Mouse (Mus musculus): ENCODE measurements around the gene Matn3.

Gene Matn3

DNA sequence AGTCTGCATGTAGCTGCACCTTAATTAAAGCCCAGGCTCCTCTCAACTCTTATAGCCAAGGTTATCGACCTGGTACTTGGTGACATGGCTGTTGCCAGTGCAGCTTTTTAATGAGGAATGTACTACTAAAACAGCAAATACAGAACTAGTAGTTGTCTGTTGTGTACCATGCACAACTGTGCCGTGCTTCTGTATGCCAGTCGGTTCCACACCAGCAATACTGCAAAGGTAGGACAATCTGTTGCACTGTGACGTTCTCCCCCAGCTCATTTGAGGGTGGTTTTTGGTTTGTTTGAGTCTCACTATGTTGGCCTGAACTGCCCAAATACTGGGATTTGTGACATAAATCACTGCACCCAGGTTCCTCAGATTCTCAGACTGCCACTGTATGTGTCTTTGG is 8.2 kb upstream of the Matn3 start:
- no peak for DNase-seq

DNA sequence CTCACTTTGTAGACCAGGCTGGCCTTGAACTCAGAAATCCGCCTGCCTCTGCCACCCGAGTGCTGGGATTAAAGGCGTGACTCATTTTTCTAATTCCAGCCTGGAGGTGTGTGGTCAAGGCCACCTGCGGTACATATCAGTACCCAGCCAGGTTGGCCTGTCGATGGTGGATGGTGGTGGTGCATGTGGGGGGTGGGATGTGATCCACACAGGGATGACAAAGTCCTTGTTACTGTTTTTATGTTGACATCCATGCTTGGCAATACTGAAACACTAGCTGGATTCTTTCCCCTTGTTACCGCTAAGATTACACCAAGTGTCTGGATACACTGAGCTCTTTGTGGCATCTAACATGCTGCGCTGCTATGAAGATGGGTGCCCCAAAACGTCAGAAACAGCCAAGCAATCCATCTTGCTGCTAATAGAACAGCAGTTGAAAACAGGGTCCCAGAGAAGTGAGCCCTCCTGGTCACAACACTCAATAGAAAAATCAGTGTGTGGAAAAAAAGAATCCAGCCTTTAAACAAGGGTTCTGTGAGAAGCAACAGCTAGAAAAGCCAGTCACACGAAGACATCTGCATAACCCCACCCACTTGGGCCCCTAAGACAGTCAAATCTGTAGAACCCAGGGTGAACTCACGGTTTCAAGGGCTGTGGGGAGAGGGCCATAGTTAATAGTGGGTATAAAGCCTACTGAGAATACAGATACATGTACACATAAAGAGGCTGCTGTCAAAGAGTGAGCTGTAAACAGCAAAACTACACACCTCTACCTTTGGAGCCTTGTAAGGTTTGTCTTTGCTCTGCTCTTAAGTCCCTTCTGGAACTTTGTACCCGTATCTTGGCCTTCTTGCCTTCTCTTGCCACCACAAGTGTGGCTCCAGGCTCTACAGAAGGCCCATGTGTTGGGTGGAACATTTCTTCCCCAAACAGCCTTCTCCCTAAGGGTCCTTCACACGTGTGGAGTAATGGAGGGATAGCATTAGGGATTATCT is 7.4 kb upstream of the Matn3 start:
- no peak for DNase-seq

DNA sequence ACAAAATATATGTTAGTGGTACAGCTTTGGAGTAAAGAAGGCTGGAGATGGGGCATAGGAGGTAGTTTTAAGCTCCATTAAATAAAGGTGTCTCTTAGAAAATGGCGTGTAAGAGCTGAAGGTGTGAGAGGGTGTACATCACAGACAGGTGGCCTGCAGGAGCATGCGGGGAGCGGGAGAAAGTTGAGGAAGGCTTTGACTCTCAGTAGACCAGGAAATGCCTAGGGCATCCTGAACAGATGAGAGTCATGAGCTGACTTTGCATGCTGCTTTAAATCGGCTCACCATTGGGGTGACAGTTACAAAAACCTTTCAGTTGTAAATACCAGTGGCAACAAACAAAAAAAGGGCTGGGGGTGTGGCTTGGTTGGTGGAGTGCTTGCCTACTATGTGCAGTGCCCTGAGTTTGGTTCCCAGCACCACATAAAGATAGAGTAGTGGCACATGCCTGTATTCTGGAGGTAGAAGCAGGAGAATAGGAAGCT is 6.6 kb upstream of the Matn3 start:
- no peak for DNase-seq

DNA sequence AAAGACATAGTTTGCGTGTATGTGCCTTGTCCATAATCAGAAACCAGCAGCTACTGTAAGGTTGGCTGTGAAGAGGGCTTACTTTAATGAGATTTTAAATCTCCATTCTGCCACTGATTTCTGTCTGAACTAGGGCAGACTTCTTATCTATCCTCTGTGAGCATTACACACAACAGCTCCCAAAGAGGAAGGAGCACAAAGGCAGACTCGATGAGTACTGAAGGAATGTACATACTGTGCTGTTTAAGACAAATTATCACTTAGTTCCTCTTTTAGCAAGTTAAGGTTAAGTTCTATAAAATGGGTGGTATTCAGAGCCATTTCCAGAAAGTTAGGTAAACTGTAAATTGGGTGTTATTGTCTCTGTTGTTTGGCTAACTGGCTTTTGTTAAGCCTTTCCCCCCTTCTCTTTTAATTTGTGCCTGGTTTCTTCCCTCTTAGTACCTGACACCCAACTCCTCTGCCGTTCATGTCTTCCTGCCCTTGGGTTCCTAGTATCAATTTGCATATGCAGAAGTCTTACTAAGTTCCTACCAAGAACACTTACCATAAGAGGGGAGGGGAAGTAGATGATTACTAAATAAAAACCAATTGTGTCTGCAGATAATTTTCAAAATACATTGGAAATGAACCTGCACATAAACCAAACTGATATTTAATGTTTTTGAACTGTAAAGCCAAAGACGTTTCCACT is 5.9 kb upstream of the Matn3 start:
- no peak for DNase-seq

DNA sequence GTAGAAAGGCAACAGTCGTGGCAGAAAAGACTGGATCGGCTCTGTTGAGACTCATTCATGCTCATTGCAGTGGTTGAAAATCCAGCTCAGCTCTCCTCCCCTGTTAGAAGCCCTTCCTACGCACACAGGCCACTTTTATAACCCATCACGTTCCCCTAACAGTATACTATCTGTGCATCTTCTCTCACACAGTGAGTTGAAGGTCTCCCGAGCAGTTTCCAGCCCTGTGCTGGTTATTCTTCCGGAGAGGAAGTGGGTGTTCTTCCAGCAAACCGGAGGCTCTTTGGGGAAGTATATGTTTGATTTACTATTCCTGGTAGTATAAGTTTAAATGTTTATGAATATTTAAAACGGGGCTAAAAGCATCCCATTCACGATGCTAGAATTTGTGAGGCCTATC is 566 bp upstream of the Matn3 start:
- DNase-seq = no peak

DNA sequence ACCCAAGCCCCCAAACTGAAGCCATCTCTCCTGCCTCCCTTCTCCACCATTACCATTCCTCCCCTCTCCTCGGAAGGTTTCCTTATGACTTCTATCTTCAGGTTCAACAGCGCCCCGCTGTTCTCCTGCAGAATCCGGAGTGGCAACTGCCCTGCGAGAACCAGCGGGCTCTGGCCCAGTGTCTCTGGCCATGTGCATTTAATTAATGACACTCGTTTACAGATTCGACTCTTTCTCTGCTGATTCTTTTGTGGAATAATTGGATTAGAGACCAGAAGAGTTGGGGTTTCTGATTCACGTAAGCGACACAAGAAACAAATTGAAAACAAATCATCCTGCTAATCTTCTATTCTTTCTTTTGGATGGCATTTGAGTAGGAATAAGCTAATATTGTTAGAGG is 5.4 kb downstream of the Matn3 start:
- no peak for DNase-seq

DNA sequence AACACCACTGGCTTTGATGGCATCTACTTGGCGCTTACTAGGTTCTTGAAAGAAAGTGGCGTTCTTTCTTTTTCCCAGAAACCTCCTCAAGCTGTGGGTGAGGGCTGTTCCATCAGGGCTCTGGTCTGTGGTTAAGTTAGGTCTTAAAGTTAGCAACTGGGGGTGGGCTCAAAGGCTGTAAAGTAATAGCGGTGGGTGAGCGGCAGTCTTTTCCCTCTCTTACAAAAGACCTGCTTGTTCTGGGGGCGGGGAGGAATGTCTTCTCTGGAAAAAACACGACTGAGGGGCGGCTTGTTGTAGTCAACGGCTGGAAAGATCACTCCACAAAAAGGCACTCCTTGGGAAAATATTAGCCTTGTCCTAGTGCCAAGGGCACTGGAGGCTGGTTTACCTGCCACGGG is 6.4 kb downstream of the Matn3 start:
- DNase-seq = no peak

DNA sequence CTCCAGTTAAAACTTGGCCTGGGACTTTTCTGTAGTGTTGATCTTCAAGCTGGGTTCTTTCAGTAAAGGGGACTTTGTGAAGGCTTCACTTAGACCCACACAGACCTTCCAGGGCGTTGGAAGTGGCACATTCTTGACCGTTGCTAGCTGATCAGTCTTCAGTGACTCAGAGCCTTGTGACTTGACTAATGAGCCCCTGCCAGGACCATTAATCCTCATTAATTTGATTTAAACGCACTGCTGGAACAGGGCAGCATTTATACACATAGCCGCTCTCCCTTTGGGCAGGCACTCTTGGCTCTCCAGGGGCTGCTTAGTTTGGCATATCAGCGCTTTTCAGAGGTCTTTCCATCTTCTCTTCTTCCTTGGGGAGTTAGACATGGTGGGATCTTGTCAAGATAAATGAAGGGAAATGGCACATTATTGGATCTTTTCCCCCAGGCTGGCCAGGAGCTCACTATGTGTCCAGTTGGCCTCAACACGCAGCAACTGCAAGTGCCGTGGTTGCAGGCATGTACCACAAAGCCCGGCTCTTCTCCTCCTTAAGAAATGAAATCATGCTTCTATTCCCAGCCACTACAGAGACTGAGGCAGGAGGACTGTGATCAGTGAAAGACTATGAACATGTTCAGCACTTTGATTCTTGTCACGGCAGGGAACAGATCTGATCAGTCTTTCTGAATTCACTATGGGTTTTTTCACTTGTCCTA is 14.0 kb downstream of the Matn3 start:
- DNase-seq = no peak

DNA sequence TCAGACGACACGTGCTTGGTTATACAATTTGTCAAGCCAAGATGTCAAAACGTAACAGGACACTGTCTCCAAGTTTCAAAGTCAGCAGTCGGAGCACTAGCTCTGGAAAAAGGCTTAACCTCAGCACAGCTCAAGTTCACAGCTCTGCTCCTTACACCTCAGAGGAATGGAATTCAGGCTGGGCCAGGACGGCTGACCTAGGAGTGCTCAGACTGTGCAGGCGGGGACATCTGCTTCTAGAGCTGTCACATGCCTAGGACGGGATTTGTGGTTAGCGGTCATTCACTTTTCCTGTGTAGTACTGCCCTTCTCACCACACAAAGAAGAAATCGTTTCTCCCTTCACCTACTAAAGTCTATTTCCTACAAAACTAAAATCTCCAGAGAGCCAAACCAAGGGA is 22.1 kb downstream of the Matn3 start:
- no peak for DNase-seq

DNA sequence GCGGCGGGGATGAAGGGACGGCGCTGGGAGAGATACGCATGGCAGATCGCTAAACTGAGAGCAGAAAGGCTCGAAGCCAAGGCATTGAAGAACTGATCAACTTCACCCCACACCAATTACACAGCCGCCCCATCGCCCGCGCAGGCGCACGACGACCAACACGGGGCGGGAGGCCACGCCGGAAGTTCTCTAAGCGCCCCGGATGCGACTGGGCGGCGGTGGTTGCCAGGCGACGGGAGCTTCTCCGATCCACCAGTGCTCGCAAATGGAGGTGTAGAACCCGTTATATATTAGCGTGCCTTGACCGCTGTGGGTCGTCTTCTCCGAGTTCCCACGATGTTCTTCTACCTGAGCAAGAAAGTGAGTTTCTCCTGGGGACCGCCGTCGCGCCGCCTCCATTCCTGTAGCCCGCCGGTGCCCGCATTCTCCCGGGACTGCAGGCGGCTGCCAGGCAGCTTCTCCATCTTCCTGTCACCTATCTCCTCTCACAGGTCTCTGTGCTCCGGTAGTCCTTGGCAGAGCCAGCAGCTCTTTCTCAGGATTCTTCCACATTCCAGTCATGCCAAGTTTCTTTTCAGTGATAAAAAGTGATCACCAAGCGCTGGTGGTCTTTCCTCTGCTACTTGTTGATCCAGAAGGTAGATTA is 26.2 kb downstream of the Matn3 start, which contains the start of gene Wdr35:
Gene Wdr35, plus strand, starts transcription at position 73 of the 646 bp plus-strand sequence.
- DNase-seq = peak; percentile 93

DNA sequence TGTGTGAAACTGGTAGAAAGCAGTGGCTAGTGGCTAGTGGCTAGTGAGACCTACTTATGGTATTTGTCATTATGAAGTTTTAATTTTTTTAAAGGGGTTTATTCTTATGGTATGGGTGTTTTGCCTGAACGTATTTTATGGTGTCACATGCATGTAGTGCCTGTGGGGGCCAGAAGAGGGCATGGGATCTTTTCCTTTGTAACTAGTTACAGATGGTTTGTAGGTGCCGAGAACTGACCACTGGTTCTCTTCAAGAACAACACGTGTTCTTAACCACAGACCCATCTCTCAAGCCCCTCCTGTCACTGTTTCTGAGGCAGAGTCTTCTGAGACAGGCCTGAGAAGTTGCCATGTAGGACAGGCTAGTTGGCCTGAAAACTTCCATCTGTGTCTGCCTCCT is 27.3 kb downstream of the Matn3 start:
- no peak for DNase-seq

DNA sequence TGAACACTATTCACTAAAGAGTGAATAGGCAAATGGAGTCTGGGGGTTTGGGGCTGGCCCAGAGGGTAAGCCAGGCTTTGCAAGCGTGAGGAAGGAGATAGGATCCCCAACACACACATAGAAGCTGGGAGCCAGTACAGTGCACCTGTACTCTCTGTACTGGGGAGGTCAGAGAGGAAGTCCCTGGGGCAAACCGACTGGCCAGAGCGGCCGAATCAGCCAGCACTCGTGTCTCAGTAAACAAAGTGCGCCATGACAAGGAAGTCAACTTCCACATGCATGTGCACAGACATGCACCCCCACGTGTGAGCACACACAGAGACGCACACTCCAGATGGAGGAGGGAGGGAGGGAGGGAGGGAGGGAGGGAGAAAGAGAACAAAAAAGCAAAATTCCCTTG is 45.5 kb downstream of the Matn3 start:
- no peak for DNase-seq

DNA sequence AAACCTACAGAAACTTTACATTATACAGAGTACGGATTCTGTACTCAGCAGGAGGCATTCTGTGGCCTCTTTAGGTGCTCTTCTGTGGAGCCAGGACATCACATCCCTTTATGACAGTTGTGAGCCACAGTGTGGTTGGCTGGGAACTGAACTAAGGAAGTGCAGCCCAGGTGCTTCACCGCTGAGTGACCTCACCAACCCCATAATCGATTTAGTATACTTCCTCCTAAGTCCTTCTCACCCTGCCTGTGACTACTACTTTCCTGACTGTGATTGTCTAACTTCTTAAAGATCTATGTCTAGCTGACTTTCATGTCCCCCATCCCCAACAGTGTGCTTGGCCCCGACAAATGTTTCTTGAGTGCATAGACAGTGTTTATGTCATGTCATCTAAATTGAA is 50.6 kb downstream of the Matn3 start:
- no peak for DNase-seq

DNA sequence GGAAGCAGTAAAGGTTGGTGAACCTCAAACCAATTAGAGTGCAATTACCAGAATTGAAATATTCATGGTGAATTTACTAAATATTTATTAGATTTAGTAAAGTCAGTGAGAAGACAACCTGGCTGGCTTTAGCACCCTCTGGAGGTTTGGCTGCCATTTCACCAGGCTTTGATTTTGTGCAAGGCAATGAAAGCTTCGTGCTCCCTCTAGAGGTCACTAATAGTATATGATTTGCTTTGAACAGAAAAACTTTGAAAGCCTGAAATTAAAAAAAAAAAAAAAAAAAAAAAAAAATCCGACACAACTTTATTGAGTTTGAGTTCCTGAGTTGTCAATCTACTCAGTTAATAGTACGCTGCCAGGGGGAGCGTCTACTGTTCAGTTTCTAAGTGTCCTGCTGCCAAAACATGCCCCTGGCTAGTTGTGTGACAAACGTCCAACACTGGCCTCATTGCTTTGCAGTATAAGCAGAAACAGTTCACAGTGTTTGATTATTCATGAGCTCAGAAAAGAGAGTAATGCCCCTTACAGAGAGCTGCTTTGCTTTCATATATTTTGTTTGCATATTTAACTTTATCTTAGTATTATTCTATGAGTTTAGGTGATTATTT is 54.4 kb downstream of the Matn3 start:
- peak; percentile 35 for DNase-seq

DNA sequence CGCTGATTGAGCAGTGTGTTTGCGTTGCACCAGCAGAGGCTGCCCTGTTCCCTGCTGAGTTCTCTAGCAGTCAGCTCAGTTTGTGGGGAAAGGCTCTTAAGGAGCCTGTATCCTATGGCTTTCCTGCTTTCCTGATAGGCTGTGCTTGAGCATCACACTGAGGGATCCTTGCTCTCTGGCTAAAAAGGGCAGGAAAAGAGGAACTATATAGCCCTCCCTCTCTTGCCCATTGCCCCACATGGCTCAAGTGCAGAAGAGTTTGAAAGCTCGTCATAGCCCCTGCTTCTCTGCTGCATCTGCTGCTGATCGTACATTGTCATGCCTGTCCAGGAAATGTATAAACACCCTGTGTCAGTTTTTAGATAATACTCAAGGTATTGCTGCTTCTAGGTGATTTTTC is 59.4 kb downstream of the Matn3 start:
- DNase-seq = no peak

DNA sequence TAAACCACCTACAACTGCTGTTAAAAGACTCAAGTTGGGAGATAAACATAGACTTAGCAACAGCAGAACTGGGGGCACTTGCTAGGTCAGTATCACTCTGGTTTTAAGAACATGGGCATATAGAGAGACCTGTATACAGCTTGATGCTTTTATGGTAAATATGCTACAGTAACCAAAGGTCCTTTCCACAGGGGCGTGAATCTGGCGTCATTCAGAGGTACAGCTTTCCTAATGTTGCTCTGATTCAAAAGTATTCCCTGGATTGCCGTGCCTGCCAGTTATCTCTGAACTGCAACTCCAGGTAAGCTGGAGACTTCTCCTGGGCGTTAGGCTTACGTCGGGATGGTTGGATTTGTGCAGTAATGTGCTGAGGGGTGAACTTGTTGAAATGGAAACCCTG is 60.1 kb downstream of the Matn3 start:
- no peak for DNase-seq

DNA sequence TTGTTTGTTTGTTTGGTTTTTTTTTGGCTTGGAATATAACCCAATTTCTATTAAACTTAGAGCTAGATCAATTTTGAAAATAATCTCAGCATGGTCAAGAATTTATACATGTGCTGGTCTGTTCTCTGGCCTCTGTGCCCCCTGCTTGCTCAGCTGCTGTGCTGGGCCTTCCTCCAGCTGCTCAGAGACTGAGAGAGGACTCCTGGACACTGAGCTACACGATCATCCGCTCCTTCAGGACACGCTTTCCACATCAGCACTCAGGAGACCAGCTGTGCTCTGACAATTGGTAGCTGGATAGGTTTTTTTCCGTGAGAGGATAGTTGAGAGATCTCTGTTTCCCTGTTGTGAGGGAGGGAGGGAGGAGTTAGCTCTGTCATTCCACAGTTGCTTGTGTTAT is 62.6 kb downstream of the Matn3 start:
- DNase-seq = no peak

DNA sequence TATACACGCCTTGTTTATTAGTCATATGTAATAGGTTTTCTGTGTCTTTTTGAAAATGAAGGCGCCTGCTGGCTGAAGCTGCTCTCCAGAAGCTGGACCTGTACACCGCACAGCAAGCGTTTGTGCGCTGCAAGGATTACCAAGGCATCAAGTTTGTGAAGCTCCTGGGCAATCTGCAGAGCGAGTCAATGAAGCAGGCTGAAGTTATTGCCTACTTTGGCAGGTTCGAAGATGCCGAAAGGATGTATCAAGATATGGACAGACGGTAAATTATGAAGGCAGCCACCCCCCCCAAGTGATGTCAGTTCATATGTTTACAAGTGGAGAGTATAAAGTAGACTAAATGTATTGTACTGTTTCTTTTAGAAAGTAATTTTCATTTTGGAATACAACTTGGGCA is 68.6 kb downstream of the Matn3 start:
- DNase-seq = no peak

DNA sequence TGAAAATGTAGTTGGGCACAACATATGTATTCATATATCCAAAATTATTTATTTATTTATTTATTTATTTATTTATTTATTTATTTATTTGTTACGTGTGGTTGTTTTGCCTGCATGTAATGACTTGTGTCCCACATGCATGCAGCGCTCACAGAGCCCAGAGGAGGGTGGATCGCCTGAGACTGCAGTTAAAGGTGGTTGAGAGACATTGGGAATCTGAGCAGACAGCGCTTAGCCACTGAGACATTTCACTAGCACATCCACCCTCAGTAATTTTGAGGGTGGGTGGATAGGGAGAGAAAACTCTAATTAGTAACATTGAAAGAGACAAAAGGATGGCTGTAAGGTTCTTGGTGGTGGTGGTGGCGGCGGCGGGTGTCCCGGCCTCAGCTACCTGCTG is 72.7 kb downstream of the Matn3 start:
- DNase-seq = no peak

DNA sequence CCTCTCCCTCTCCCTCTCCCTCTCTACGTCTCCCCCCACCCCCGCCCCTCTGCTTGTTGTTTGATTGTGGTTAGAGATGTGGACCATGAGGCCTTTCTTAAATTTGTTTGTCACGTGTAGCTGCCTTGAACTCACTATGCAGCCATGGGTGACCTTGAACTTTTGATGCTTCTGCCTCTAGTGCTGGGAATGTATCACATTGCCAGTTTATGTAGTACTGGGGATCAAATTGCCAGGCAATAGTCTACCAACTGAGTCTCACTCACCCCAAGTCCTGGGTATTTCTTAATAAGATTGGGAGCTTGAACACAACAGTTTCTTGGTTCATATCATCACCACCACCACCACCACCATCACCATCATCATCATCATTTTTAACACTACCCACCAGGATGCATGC is 73.3 kb downstream of the Matn3 start:
- DNase-seq = no peak
